Mouse (Mus musculus) spleen, postnatal 4 days (tissue): ENCODE data around the gene Hmga1.

Source experiments
- DNase-seq, 2 experiments: peaks; one replicate each; pipeline ENCODE4 v3.0.0; 2022; ENCODE audit warnings: low spot score in 2 of 2

Hmga1 gene

GRCm38 (mm10) chr17:27588231-27588630, 31.9 kb downstream of the Hmga1 start:
- no peak for DNase-seq

GRCm38 (mm10) chr17:27591826-27592564, 35.7 kb downstream of the Hmga1 start:
- DNase-seq, result no peak

DNA sequence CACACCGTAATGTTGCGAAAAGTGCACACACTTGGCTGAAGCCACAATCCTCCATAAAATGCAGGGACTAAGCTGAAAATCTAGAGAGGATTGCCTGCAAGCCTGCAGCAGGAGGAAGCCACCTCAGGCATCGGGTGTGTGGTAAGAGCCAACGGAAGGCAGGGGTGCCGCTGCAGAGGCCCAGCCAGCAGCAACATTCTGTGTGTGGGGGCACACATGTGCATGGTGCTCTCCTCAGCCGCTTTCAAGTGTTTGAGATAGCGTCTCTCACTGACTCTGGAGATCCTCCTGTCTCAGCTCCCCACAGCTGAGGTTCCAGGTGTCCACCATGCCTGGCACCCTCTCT, 36.2 kb downstream of the Hmga1 start:
- DNase-seq, result no peak

DNA sequence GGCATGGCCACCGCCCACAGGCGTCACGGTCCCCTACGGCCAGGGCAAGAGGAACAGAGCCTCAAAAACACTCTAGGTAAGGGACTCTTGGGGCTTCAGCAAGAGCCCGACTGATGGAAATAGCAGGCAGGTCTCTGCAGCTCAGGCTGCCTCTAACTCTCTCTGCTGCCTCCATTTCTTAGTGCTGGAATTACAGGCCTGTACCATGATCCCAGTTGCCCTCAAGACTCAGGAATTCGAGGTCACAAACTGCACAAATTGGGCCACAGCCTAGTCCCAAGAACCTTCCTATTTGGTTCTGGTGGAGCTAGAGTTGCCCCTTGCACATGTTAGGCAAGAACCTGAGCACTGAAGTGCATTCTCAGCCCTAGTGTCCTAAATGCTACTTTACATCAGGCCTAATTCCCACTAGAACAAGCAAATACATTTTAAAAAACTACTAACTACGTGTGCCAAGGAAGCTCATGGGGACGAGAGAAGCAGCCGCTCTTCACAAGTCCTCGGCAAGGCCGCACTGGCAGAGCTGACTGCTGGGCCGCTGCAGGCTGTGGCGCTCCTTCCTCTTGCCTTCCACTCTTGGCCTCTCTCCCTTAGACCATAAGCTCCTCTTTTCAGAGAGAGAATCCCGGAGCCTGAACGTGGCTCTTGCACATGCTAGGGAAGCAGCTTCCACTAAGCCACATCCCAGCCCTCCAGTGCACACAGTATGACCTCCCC, 39.5 kb downstream of the Hmga1 start:
- no peak for DNase-seq

DNA sequence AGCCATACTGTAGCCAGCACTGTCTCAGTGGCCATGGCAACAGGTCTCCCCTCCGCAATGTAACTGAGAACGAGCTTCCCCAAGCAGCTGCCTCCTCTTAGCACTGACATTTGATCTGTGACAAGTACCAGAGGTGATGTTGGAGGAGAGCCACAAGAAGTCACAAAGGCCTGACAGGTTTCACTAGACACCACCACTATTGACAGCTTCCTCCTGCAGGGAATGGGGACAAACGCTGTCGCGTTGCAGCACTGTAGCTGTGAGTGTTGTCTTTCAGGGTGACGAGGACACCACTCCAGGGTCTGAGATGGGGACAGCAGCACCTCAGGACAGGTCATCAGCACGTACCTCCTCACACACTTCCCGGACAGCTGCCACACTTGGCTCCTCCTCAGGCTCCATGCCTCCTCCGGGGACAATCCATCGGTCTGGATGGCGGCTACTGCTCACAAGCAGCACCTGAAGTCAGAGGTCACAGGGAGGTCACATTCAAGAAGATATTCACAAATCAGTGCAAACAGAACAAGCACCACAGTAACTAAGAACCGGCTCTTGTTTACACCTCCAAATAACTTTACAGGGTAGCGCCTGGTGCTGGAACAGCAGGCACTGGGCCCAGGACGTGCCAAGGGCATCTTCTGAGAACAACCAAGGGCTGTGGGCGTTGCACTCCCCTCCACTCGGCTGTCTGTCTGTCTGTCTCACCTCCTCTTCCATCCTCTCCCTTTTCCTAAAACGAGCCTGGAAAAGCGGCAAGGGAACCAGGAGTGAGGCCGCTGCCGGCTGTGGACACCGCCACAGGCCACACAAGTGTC, 40.3 kb downstream of the Hmga1 start:
- DNase-seq, result no peak

DNA sequence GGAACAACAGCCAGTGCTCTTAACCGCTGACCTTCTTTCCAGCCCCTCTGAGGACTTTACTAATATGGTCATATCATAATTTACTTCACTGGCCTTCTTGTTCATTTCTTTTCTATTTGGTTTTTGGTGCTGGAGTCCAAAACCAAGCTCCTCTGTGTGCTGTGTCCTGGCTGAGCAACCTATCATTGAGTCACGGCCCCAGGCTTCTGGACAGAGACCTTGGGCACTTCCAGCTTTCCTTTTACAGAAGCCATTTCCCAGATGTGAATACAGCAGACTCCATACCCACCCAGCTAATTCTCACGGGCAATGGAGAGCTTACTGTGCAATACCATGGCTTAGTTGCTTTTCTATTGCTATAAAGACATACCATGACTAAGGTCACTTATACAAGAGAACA, 44.0 kb downstream of the Hmga1 start:
- no peak for DNase-seq

DNA sequence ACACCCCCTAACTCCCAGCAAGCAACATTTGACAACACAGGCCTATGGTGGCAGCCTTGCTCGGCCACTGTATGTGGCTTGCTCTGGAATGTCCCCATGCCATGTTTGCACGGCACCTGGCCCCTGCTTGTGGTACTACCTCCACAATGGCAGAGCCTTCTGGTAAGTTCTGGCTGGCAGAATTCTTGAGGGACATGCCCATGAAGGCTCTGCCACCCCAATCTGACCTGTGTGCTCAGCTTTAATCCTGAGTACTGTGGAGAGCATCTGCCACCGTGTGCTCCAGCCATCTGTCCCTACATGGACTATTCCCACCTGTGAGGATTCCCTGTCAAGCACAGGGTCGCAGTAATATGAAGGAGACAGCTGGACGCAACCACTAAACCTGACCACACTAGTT, 44.6 kb downstream of the Hmga1 start:
- DNase-seq, result no peak

DNA sequence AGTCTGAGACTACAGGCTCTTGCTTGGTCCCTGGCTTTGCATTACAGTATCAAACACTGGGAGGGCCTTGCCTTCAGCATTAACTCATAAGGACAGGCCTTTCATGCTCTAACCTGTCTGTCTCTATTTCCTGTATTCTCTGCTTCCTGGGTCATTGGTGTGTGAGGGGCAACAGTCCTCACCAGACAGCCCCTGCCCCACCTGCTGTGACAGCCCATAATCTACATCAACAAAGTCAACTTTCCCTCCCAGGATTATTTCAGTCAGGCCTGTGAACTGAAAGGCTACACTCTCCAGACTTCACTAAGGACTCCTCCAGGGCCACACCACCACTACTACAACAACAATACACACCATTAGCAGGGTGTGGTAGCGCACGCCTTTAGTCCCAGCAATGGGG, 46.7 kb downstream of the Hmga1 start:
- no peak for DNase-seq

- DNase-seq, result peak in 1 of 2 experiments; percentile 45
Observed at GRCm38 (mm10) chr17:27603522-27604234, 47.4 kb downstream of the Hmga1 start.

DNA sequence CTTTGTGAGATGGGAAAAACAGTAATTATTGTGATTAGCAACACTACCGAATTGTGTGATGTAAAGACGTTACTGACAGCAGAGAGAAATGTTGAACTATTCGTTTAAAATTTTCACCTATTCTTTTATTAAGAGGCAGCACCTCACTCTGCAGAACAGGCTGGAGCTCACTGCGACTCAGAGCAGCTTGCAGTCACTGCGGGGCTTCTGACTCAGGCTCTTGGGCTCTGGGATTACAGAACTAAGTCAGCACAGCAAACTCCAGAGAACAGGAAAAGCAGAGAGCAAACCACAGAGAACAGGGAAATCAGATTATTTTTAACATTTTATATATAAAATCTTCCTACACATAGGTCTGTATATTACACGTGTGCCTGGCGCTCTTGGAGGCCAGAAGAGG, 53.3 kb downstream of the Hmga1 start:
- DNase-seq, result no peak

DNA sequence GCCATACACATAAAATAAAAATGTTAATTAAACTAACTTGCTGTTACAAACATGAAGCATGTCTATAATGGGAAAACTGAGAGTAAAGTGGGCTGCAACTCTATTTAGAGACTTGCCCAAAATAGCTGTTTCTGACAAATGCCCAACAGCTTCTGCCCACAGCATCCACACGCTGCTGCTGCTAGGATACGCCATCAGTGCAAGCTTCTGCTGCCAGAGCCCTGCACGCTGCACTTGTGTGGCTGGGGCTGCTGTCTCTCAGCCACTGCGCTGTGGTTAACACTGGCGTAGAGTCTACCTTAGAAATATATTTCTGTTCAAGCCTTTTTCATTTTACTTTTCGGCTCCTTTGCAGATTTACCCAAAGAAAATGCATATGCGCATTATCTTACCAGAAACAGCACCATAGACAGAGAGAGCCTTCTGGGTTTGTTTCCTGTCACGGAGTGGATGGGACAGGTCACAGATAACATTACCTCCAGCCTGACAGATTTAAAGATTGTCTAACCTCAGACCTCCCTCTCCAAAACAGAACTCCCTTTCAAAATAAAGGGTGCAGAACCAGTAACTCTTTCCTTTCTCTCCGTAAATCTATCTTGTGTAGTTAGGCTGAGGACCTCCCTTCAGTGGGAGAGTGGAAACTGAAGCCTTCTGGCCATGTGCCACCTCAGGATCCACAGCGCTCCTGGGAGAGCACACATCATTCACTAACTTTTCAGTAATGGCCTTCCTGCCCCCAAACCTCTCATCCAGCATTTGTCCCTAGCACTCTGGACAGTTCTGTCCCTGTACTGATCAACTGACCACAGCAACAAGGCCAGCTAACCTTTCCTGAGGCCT, 54.6 kb downstream of the Hmga1 start:
- DNase-seq, result no peak

- no peak for DNase-seq
Observed at GRCm38 (mm10) chr17:27611519-27611884, 55.2 kb downstream of the Hmga1 start.

- DNase-seq, result no peak
Observed at GRCm38 (mm10) chr17:27611994-27612393, 55.7 kb downstream of the Hmga1 start.

DNA sequence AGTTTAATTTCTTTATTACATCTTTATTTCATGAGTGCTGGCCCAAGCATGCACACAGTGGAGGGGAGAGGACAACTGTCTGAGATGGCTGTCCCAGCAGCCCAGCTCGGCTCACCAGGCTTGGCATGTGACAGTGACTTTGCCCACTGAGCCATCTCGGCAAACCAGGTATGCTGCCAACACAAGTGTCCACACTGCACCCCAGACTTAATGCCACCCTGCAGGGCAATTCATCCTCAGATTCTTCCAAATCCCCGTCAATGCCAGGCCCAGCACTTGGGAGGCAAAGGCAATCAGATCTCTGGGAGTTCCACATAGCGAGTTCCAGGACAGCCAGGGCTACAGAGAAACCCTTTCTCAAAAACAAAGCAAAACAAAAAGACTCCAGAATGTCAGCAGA, 56.7 kb downstream of the Hmga1 start:
- no peak for DNase-seq
